Mouse (Mus musculus) liver, adult 2 months (tissue): ENCODE data around the gene Plk2. TPM values are rescaled to one million over a fixed set of nuclear protein-coding genes. Genes with fewer than 3 reads are reported as not detected.
"Not testable (repeated sequence)": the region's sequence is repeated elsewhere in the genome, so short reads cannot be mapped to it uniquely, and the experiment has no call there.

Experiments
- DNase-seq: peaks from one replicate; pipeline ENCODE4 v3.0.0-alpha.2; 2011; ENCODE audit warnings: low read depth, low spot score; ENCODE audit errors: extremely low read depth
- H3K27ac ChIP-seq: fragments of 200-500 bp; replicated peaks from 2 replicates; pipeline ENCODE4 v1.5.1; 2012; ENCODE audit warnings: low read depth, mild to moderate bottlenecking, control low read depth, inconsistent platforms, low read length; ENCODE audit not compliant: insufficient read depth
- H3K27me3 ChIP-seq: fragments of 200-500 bp; 2 replicates; pipeline ENCODE4 v1.6.1; 2012; ENCODE audit warnings: mild to moderate bottlenecking, moderate library complexity, low read length, inconsistent platforms; ENCODE audit not compliant: control insufficient read depth, insufficient read depth
- H3K36me3 ChIP-seq: fragments of 200-500 bp; 2 replicates; pipeline ENCODE4 v1.6.1; 2012; ENCODE audit warnings: low read length, inconsistent platforms; ENCODE audit not compliant: control insufficient read depth, insufficient read depth
- H3K4me1 ChIP-seq: fragments of 200-500 bp; 2 replicates; pipeline ENCODE4 v1.6.1; 2011; ENCODE audit warnings: low read length; ENCODE audit not compliant: control insufficient read depth, insufficient read depth
- H3K4me3 ChIP-seq: fragments of 200-500 bp; 2 replicates; pipeline ENCODE4 v1.5.1; 2011; ENCODE audit warnings: low read depth, mild to moderate bottlenecking, control low read depth, low read length, moderate library complexity; ENCODE audit not compliant: insufficient read depth
- H3K79me2 ChIP-seq: fragments of 200-500 bp; 2 replicates; pipeline ENCODE4 v1.6.1; 2012; ENCODE audit warnings: inconsistent platforms, mild to moderate bottlenecking, low read length, moderate library complexity; ENCODE audit not compliant: control insufficient read depth, insufficient read depth
- H3K9ac ChIP-seq: fragments of 200-500 bp; 2 replicates; pipeline ENCODE4 v1.6.1; 2012; ENCODE audit warnings: low read depth, mild to moderate bottlenecking, control low read depth, inconsistent platforms, low read length
- CTCF ChIP-seq: fragments of 200-500 bp; IDR thresholded peaks from 2 replicates; pipeline ENCODE4 v1.5.1; 2011; ENCODE audit warnings: low read depth, low read length, control low read depth
- POLR2A ChIP-seq: fragments of 200-500 bp; IDR thresholded peaks from 2 replicates; pipeline ENCODE4 v1.6.1; 2011; ENCODE audit warnings: low read length, control low read depth; ENCODE audit not compliant: insufficient read depth; ENCODE audit errors: extremely low read depth
- WGBS: fragments of 180-500 bp; shearing (Covaris S2); methylation state at CpG from one replicate; pipeline ENCODE4 v1.1.7; 2018; 5-methylcytosine and 5-hydroxymethylcytosine counted together
- polyA plus RNA-seq: library from polyadenylated mRNA; depleted of rRNA; stranded (reverse); fragments of >200 nt; gene quantifications from 2 replicates; pipeline ENCODE4 v1.2.3, GENCODE M21; 2012
- total RNA-seq: library from RNA; depleted of rRNA; stranded (reverse); fragments of >200 nt; gene quantifications from 2 replicates; pipeline ENCODE4 v1.2.3, GENCODE M21; 2014

Gene Plk2
- total and polyA plus RNA-seq, 2 experiments: 3.3 to 10.1 TPM

DNA sequence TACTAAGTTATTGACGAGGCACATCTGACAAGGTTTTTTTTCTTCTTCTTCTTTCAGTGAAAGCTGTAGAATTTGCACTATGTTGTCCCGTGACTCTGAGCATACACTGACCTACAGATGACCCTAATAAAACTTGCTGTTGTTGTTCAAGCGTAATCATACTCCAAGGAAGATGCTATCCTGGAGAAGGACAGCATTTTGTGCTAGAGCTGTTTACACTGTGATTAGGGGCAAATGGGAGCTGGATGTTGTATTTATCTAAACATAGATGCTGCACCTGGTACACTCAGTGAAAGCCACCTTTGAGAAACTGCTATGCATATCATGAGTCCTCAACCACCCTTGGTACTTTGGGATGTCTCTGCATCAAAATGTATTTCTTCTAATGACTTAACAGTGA is 6.6 kb downstream of the Plk2 start:
- no peaks in the 10 kb centered on the region; the same call in 1 of the 2 replicates for H3K79me2 ChIP-seq
- TF ChIP-seq POLR2A (no peak), CTCF (no peak)
- peaks cover 45% of the 10 kb centered on the region for H3K36me3 ChIP-seq
- no peak overlapping the region for H3K9ac ChIP-seq
- peaks cover 9% of the 10 kb centered on the region for H3K4me1 ChIP-seq
- H3K27me3 ChIP-seq: no peaks in the 10 kb centered on the region
- DNase-seq: no peak
- WGBS: 78% methylated on average over 3 of the region's 3 CpGs
- no peak overlapping the region for H3K27ac ChIP-seq
- H3K4me3 ChIP-seq: no peak overlapping the region

DNA sequence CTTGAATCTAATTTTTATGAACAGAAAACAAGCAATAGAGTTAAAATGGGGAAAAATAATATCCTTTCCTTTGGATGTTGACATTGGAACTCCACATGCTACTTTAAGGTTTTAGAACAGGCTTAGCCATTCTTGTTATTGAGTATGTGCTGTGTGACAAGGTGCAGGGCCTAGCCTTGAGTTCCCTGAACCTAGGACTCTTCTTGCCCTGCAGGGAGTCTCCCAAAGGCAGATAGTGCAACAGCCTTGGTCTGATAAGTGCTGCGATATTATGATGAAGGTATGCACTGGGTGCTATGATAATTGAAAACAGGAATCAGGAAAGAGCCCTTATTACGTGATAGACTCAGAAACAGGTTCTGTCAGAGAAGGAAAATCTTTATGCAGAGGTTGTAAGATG is 7.0 kb downstream of the Plk2 start:
- H3K9ac ChIP-seq: no peak overlapping the region
- H3K27ac ChIP-seq: no peak overlapping the region
- no peak for DNase-seq
- WGBS: 88% methylated on average over 2 of the region's 2 CpGs
- H3K27me3 ChIP-seq: no peaks in the 10 kb centered on the region
- H3K79me2 ChIP-seq: no peaks in the 10 kb centered on the region; the same call in 1 of the 2 replicates
- H3K4me3 ChIP-seq: no peak overlapping the region
- H3K36me3 ChIP-seq: peaks cover 43% of the 10 kb centered on the region
- TF ChIP-seq POLR2A (no peak), CTCF (no peak)
- peaks cover 8% of the 10 kb centered on the region for H3K4me1 ChIP-seq

DNA sequence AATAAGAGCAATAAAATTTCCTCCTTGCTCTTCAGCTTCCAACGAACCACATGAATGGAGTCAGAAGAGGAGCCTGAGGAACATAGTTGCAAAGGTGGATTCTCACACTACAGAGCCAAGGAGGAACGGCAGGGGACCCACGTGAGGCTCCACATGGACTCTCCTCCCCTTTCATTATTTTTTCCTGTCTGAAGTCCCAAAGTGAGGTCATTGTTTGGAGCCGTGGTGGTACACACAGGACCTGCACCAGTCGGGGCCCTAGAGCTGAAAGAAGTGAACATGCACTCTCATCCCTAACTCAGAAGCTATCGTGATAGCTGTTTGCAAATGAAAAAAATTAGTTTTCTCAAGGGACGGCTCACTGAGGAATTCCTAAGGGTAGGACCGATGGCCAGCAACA is 9.2 kb downstream of the Plk2 start:
- Histone ChIP-seq H3K79me2 (no peaks in the 10 kb centered on the region), H3K27me3 (no peaks in the 10 kb centered on the region), H3K4me1 (peaks cover 2% of the 10 kb centered on the region), H3K4me3 (no peak overlapping the region), H3K36me3 (peaks cover 23% of the 10 kb centered on the region), H3K27ac (no peak overlapping the region), H3K9ac (no peak overlapping the region)
- TF ChIP-seq CTCF (no peak), POLR2A (no peak)
- no peak for DNase-seq
- 85% methylated on average over 8 of the region's 8 CpGs for WGBS

DNA sequence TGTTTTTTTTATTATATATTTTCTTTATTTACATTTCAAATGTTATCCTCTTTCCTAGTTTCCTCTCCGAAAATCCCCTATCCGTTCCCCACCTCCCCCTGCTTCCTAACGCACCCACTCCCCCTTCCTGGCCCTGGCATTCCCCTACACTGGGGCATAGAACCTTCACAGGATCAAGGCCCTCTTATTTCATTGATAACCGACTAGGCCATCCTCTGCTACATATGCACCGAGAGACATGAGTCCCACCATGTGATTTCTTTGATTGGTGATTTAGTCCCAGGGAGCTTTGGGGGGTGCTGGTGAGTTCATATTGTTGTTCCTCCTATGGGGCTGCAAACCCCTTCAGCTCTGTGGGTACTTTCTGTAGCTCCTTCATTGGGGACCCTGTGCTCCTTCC is 9.8 kb downstream of the Plk2 start:
- not testable (repeated sequence) for DNase-seq, H3K4me1 ChIP-seq, H3K27ac ChIP-seq, H3K9ac ChIP-seq, H3K4me3 ChIP-seq, H3K27me3 ChIP-seq, H3K79me2 ChIP-seq
- WGBS: 89% methylated on average over 5 of the region's 5 CpGs
- peaks cover 17% of the 10 kb centered on the region for H3K36me3 ChIP-seq

DNA sequence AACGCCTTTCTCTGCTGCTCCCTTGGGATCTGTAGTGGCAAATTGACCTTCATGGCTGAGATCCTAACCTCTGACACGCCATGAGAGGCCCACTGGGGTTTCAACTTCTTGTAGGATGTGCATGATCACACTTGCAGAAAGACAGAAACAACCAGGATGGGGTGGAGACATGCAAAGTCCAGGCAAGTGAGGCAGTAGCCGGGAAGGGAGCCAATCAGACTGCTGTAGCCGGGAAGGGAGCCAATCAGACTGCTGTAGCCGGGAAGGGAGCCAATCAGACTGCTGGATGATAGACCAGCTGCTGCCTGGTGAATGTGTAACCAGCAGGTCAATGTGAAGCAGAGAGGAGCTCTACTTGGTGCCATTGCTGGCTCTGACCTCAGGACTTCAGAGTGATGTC is 11.3 kb downstream of the Plk2 start:
- DNase-seq: peak; percentile 94
- no peak overlapping the region for H3K9ac ChIP-seq
- H3K4me3 ChIP-seq: no peak overlapping the region
- no peaks in the 10 kb centered on the region for H3K79me2 ChIP-seq
- H3K36me3 ChIP-seq: peaks cover 3% of the 10 kb centered on the region
- 47% methylated on average over 5 of the region's 5 CpGs for WGBS
- H3K4me1 ChIP-seq: peaks cover 2% of the 10 kb centered on the region
- no peaks in the 10 kb centered on the region for H3K27me3 ChIP-seq
- TF ChIP-seq POLR2A: no peak
- no peak for TF ChIP-seq CTCF
- H3K27ac ChIP-seq: no peak overlapping the region

DNA sequence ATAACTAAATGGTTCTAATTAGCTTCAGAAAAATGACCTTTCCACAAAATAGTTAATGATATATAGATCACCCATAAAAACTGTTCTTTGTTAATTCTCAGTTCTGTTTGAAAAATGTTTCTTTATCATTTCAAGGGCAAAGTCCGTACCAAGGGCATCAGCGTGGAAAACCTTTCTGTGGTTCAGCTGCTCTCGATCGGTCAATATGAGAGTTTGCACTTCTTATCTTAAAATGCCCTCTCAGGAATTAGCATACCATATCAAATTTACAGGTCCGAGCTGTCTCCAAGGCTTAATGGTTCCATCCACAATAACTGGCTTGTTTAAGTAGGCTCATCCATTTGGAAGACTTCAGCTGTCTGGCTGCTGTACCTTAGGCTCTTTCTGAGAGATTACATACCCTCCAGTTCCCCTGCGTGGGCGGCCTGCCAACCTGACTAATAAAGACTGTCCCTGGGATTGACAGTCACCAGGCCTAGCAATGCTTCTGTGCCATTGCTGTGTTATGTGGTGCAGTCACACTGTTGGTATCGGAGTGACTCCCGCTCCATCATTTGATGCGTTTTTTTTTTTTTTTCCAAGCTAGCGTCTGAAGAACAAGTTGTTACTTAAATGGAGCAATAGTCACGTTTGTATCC is 17.8 kb downstream of the Plk2 start:
- TF ChIP-seq POLR2A (no peak), CTCF (no peak)
- Histone ChIP-seq H3K4me1 (peaks cover 3% of the 10 kb centered on the region), H3K4me3 (no peak overlapping the region), H3K36me3 (no peaks in the 10 kb centered on the region), H3K27me3 (no peaks in the 10 kb centered on the region), H3K27ac (no peak overlapping the region), H3K79me2 (no peaks in the 10 kb centered on the region), H3K9ac (no peak overlapping the region)
- DNase-seq: peak; percentile 65
- 46% methylated on average over 12 of the region's 12 CpGs for WGBS
